Mouse (Mus musculus) stomach, embryonic 15.5 days (tissue): Measurements from ENCODE around the gene Nr2f1. TPM values are rescaled to one million over a fixed set of nuclear protein-coding genes. Genes with fewer than 3 reads are reported as not detected.

Source experiments
- ATAC-seq: fragments of 200-750 bp; cut with Nextera tagmentation; 2 replicates; pipeline ENCODE4 v1.8.0; 2017; ENCODE audit warnings: low read depth, moderate number of reproducible peaks, moderate TSS enrichment; ENCODE audit not compliant: insufficient read depth, low FRiP score
- H3K27ac ChIP-seq: fragments of 300-500 bp; sonication (generic); 2 replicates; pipeline ENCODE4 v1.5.1; 2015; ENCODE audit warnings: mild to moderate bottlenecking, inconsistent platforms
- H3K27me3 ChIP-seq: fragments of 300-500 bp; sonication (generic); replicated peaks from 2 replicates; pipeline ENCODE4 v1.6.1; 2015; ENCODE audit warnings: inconsistent platforms
- H3K36me3 ChIP-seq: fragments of 300-500 bp; sonication (generic); 2 replicates; pipeline ENCODE4 v1.6.1; 2015; ENCODE audit warnings: inconsistent platforms
- H3K4me1 ChIP-seq: fragments of 300-500 bp; sonication (generic); 2 replicates; pipeline ENCODE4 v1.6.1; 2015; ENCODE audit warnings: inconsistent platforms
- H3K4me2 ChIP-seq: fragments of 300-500 bp; sonication (generic); 2 replicates; pipeline ENCODE4 v1.6.1; 2015; ENCODE audit warnings: mild to moderate bottlenecking, inconsistent platforms
- H3K4me3 ChIP-seq: fragments of 300-500 bp; sonication (generic); replicated peaks from 2 replicates; pipeline ENCODE4 v1.5.1; 2015; ENCODE audit warnings: inconsistent platforms
- H3K9ac ChIP-seq: fragments of 300-500 bp; sonication (generic); 2 replicates; pipeline ENCODE4 v1.6.1; 2015; ENCODE audit warnings: inconsistent platforms
- H3K9me3 ChIP-seq: fragments of 300-500 bp; sonication (generic); 2 replicates; pipeline ENCODE4 v1.6.1; 2016; ENCODE audit warnings: inconsistent platforms
- WGBS: fragments of 180-500 bp; shearing (Covaris S2); methylation state at CpG from one replicate; pipeline ENCODE4 v1.1.7; 2015; 5-methylcytosine and 5-hydroxymethylcytosine counted together
- polyA plus RNA-seq: library from polyadenylated mRNA; unstranded; fragments of >200 nt; fragmentation: Nextera tagmentation; extraction: Ambion mirVana; gene quantifications from 2 replicates; pipeline ENCODE4 v1.2.1, GENCODE M21; 2015

Nr2f1 gene
- polyA plus RNA-seq, 1 experiment from 2014 or later = 11.6 TPM

GRCm38 (mm10) chr13:78177381-78177950 is 22.1 kb downstream of the Nr2f1 start:
- peaks cover 44% of the 10 kb centered on the region for H3K27me3 ChIP-seq
- H3K27ac ChIP-seq = 0 out of 2 replicates have a peak overlapping the region, but pooled peaks have one; percentile 31
- 10% methylated on average over 5 of the region's 5 CpGs for WGBS
- H3K9ac ChIP-seq = no peak overlapping the region
- H3K4me2 ChIP-seq = no peak overlapping the region
- peaks cover 9% of the 10 kb centered on the region; the same call in 1 of the 2 replicates for H3K4me1 ChIP-seq
- H3K36me3 ChIP-seq = no peaks in the 10 kb centered on the region
- ATAC-seq = no peak
- no peaks in the 10 kb centered on the region for H3K9me3 ChIP-seq
- no peak overlapping the region for H3K4me3 ChIP-seq

- Histone ChIP-seq H3K4me1 (peaks cover 11% of the 10 kb centered on the region; the same call in 1 of the 2 replicates), H3K9me3 (no peaks in the 10 kb centered on the region), H3K27me3 (peaks cover 54% of the 10 kb centered on the region), H3K9ac (no peak overlapping the region), H3K4me3 (no peak overlapping the region), H3K36me3 (no peaks in the 10 kb centered on the region), H3K27ac (no peak overlapping the region), H3K4me2 (no peak overlapping the region)
- no peak for ATAC-seq
- WGBS = 7% methylated on average over 8 of the region's 8 CpGs
Observed at GRCm38 (mm10) chr13:78175821-78176380, 23.7 kb downstream of the Nr2f1 start.

- no peak for ATAC-seq
- WGBS = 33% methylated on average over 1 of the region's 1 CpGs
- Histone ChIP-seq H3K9ac (no peak overlapping the region), H3K9me3 (no peaks in the 10 kb centered on the region), H3K27ac (no peak overlapping the region), H3K4me2 (no peak overlapping the region), H3K36me3 (no peaks in the 10 kb centered on the region), H3K27me3 (peaks cover 53% of the 10 kb centered on the region), H3K4me1 (0 out of 2 replicates have a peak, but pooled peaks cover 11% of the 10 kb centered on the region), H3K4me3 (no peak overlapping the region)
Observed at GRCm38 (mm10) chr13:78174891-78175290, 24.7 kb downstream of the Nr2f1 start.

GRCm38 (mm10) chr13:78174191-78174590 is 25.4 kb downstream of the Nr2f1 start:
- H3K27ac ChIP-seq = no peak overlapping the region
- no peak overlapping the region for H3K4me2 ChIP-seq
- H3K9ac ChIP-seq = no peak overlapping the region
- H3K36me3 ChIP-seq = no peaks in the 10 kb centered on the region
- H3K27me3 ChIP-seq = peaks cover 55% of the 10 kb centered on the region
- no peak for ATAC-seq
- H3K9me3 ChIP-seq = no peaks in the 10 kb centered on the region
- H3K4me1 ChIP-seq = 0 out of 2 replicates have a peak, but pooled peaks cover 4% of the 10 kb centered on the region
- H3K4me3 ChIP-seq = no peak overlapping the region
- 24% methylated on average over 3 of the region's 3 CpGs for WGBS

- no peak overlapping the region for H3K9ac ChIP-seq
- H3K27ac ChIP-seq = no peak overlapping the region
- peaks cover 48% of the 10 kb centered on the region for H3K27me3 ChIP-seq
- no peaks in the 10 kb centered on the region for H3K36me3 ChIP-seq
- no peaks in the 10 kb centered on the region for H3K9me3 ChIP-seq
- H3K4me2 ChIP-seq = no peak overlapping the region
- WGBS = 13% methylated on average over 3 of the region's 3 CpGs
- no peak for ATAC-seq
- no peak overlapping the region for H3K4me3 ChIP-seq
- H3K4me1 ChIP-seq = 0 out of 2 replicates have a peak, but pooled peaks cover 2% of the 10 kb centered on the region
Observed at GRCm38 (mm10) chr13:78172861-78173260, 26.7 kb downstream of the Nr2f1 start.

GRCm38 (mm10) chr13:78171984-78172636 is 27.4 kb downstream of the Nr2f1 start:
- peaks cover 45% of the 10 kb centered on the region for H3K27me3 ChIP-seq
- no peak overlapping the region for H3K4me3 ChIP-seq
- H3K9me3 ChIP-seq = no peaks in the 10 kb centered on the region
- 0 out of 2 replicates have a peak, but pooled peaks cover 2% of the 10 kb centered on the region for H3K4me1 ChIP-seq
- H3K9ac ChIP-seq = no peak overlapping the region
- no peak for ATAC-seq
- no peak overlapping the region for H3K27ac ChIP-seq
- 8% methylated on average over 17 of the region's 17 CpGs for WGBS
- no peak overlapping the region for H3K4me2 ChIP-seq
- no peaks in the 10 kb centered on the region for H3K36me3 ChIP-seq

- Histone ChIP-seq H3K4me2 (0 out of 2 replicates have a peak overlapping the region, but pooled peaks have one; percentile 25), H3K27me3 (peaks cover 40% of the 10 kb centered on the region)
- 3% methylated on average over 15 of the region's 15 CpGs for WGBS
Observed at GRCm38 (mm10) chr13:78171320-78171719, 28.2 kb downstream of the Nr2f1 start.

GRCm38 (mm10) chr13:78168166-78168565 is 31.4 kb downstream of the Nr2f1 start:
- H3K9ac ChIP-seq = no peak overlapping the region
- WGBS = 64% methylated on average over 4 of the region's 4 CpGs
- no peaks in the 10 kb centered on the region for H3K36me3 ChIP-seq
- H3K9me3 ChIP-seq = no peaks in the 10 kb centered on the region
- 0 out of 2 replicates have a peak, but pooled peaks cover 2% of the 10 kb centered on the region for H3K4me1 ChIP-seq
- no peak overlapping the region for H3K4me3 ChIP-seq
- no peak overlapping the region for H3K27ac ChIP-seq
- ATAC-seq = no peak
- H3K27me3 ChIP-seq = peaks cover 24% of the 10 kb centered on the region
- no peak overlapping the region for H3K4me2 ChIP-seq

More at GRCm38 (mm10) chr13:78171320-78171719, 28.2 kb downstream of the Nr2f1 start:
- Histone ChIP-seq H3K27ac (no peak overlapping the region), H3K4me3 (no peak overlapping the region), H3K9me3 (no peaks in the 10 kb centered on the region), H3K4me1 (0 out of 2 replicates have a peak, but pooled peaks cover 2% of the 10 kb centered on the region), H3K9ac (no peak overlapping the region), H3K36me3 (no peaks in the 10 kb centered on the region)
- ATAC-seq = no peak

GRCm38 (mm10) chr13:78164941-78165340 is 34.6 kb downstream of the Nr2f1 start:
- Histone ChIP-seq H3K4me2 (no peak overlapping the region), H3K27me3 (0 out of 2 replicates have a peak, but pooled peaks cover 6% of the 10 kb centered on the region), H3K27ac (no peak overlapping the region), H3K4me1 (no peaks in the 10 kb centered on the region), H3K4me3 (no peak overlapping the region), H3K9ac (no peak overlapping the region), H3K36me3 (no peaks in the 10 kb centered on the region), H3K9me3 (no peaks in the 10 kb centered on the region)
- no peak for ATAC-seq

GRCm38 (mm10) chr13:78163087-78163958 is 36.2 kb downstream of the Nr2f1 start:
- Histone ChIP-seq H3K4me3 (peak overlapping the region; percentile 63), H3K9ac (peak overlapping the region; percentile 57), H3K27ac (peak overlapping the region; percentile 40), H3K9me3 (no peaks in the 10 kb centered on the region), H3K4me2 (peak overlapping the region; percentile 95), H3K27me3 (no peaks in the 10 kb centered on the region), H3K4me1 (no peaks in the 10 kb centered on the region), H3K36me3 (no peaks in the 10 kb centered on the region)
- under 1% methylated on average over 84 of the region's 86 CpGs for WGBS
- ATAC-seq = peak; percentile 97

GRCm38 (mm10) chr13:78162149-78162548 is 37.4 kb downstream of the Nr2f1 start:
- WGBS = 56% methylated on average over 2 of the region's 2 CpGs
- H3K4me2 ChIP-seq = no peak overlapping the region
- no peaks in the 10 kb centered on the region for H3K36me3 ChIP-seq
- H3K9me3 ChIP-seq = no peaks in the 10 kb centered on the region
- ATAC-seq = no peak
- H3K9ac ChIP-seq = no peak overlapping the region
- H3K4me1 ChIP-seq = no peaks in the 10 kb centered on the region
- H3K27me3 ChIP-seq = no peaks in the 10 kb centered on the region
- no peak overlapping the region for H3K27ac ChIP-seq
- no peak overlapping the region for H3K4me3 ChIP-seq
